Mouse (Mus musculus): ENCODE results near the gene Gimap5. TPM values are rescaled to one million over a fixed set of nuclear protein-coding genes. Genes with fewer than 3 reads are reported as not detected.

Gimap5 gene
- polyA plus RNA-seq, 1 experiment from 2014 or later = 2.0 TPM

- WGBS = 24% methylated on average over 9 of the region's 9 CpGs
These were observed 4.2 kb upstream of the Gimap5 start for GRCm38 (mm10) chr6:48741711-48742206.

GRCm38 (mm10) chr6:48742422-48743351, 3.3 kb upstream of the Gimap5 start:
- Histone ChIP-seq H3K9ac (peak overlapping the region; percentile 72), H3K27ac (replicated peaks) (peak overlapping the region; percentile 18; the same call in 1 of the 2 replicates), H3K4me3 (peak overlapping the region; percentile 49), H3K27me3 (peaks cover 52% of the 10 kb centered on the region), H3K4me2 (peak overlapping the region; percentile 74), H3K4me1 (replicated peaks) (peaks cover 15% of the 10 kb centered on the region), H3K9me3 (no peaks in the 10 kb centered on the region), H3K36me3 (no peaks in the 10 kb centered on the region)
- ATAC-seq (ENCODE audit: low read depth) = peak; percentile 84
- WGBS = 3% methylated on average over 52 of the region's 52 CpGs

More at GRCm38 (mm10) chr6:48741711-48742206, 4.2 kb upstream of the Gimap5 start:
- Histone ChIP-seq H3K4me1 (replicated peaks) (peaks cover 15% of the 10 kb centered on the region), H3K4me2 (peak overlapping the region; percentile 74), H3K4me3 (peak overlapping the region; percentile 49; the same call in 1 of the 2 replicates), H3K9ac (no peak overlapping the region), H3K27me3 (peaks cover 52% of the 10 kb centered on the region), H3K36me3 (no peaks in the 10 kb centered on the region), H3K27ac (replicated peaks) (no peak overlapping the region), H3K9me3 (no peaks in the 10 kb centered on the region)
- ATAC-seq (ENCODE audit: low read depth) = peak; percentile 18; the same call in 1 of the 2 replicates

GRCm38 (mm10) chr6:48745490-48745889, 507 bp upstream of the Gimap5 start:
- Histone ChIP-seq H3K4me2 (no peak overlapping the region), H3K27me3 (peaks cover 48% of the 10 kb centered on the region), H3K4me1 (replicated peaks) (peaks cover 15% of the 10 kb centered on the region), H3K9me3 (no peaks in the 10 kb centered on the region), H3K4me3 (no peak overlapping the region), H3K27ac (replicated peaks) (no peak overlapping the region), H3K9ac (no peak overlapping the region), H3K36me3 (no peaks in the 10 kb centered on the region)
- no peak for ATAC-seq (ENCODE audit: low read depth)
- WGBS = 60% methylated on average over 2 of the region's 2 CpGs

GRCm38 (mm10) chr6:48747091-48747966, 1.3 kb downstream of the Gimap5 start:
- no peak overlapping the region for H3K27ac ChIP-seq (replicated peaks)
- 74% methylated on average over 7 of the region's 7 CpGs for WGBS
- peaks cover 30% of the 10 kb centered on the region for H3K27me3 ChIP-seq
- H3K36me3 ChIP-seq = no peaks in the 10 kb centered on the region
- no peaks in the 10 kb centered on the region for H3K9me3 ChIP-seq
- H3K4me2 ChIP-seq = no peak overlapping the region
- no peak for ATAC-seq (ENCODE audit: low read depth)
- peaks cover 9% of the 10 kb centered on the region for H3K4me1 ChIP-seq (replicated peaks)
- no peak overlapping the region for H3K9ac ChIP-seq
- no peak overlapping the region for H3K4me3 ChIP-seq

- Histone ChIP-seq H3K27me3 (no peaks in the 10 kb centered on the region), H3K9ac (no peak overlapping the region), H3K4me3 (no peak overlapping the region), H3K27ac (replicated peaks) (no peak overlapping the region), H3K36me3 (no peaks in the 10 kb centered on the region), H3K4me2 (no peak overlapping the region), H3K4me1 (replicated peaks) (no peaks in the 10 kb centered on the region), H3K9me3 (peaks cover 7% of the 10 kb centered on the region; the same call in 1 of the 2 replicates)
- peak; percentile 56 for ATAC-seq (ENCODE audit: low read depth)
- 59% methylated on average over 7 of the region's 7 CpGs for WGBS
These were observed 17.7 kb downstream of the Gimap5 start for GRCm38 (mm10) chr6:48763567-48764270.

GRCm38 (mm10) chr6:48764496-48764895, 18.5 kb downstream of the Gimap5 start:
- no peak overlapping the region for H3K4me2 ChIP-seq
- no peak overlapping the region for H3K4me3 ChIP-seq
- H3K27ac ChIP-seq (replicated peaks) = no peak overlapping the region
- ATAC-seq (ENCODE audit: low read depth) = no peak
- no peak overlapping the region for H3K9ac ChIP-seq
- 92% methylated on average over 10 of the region's 10 CpGs for WGBS
- H3K36me3 ChIP-seq = no peaks in the 10 kb centered on the region
- H3K9me3 ChIP-seq = peaks cover 7% of the 10 kb centered on the region; the same call in 1 of the 2 replicates
- H3K27me3 ChIP-seq = no peaks in the 10 kb centered on the region
- no peaks in the 10 kb centered on the region for H3K4me1 ChIP-seq (replicated peaks)

GRCm38 (mm10) chr6:48768178-48768869, 22.3 kb downstream of the Gimap5 start:
- 81% methylated on average over 9 of the region's 9 CpGs for WGBS
- Histone ChIP-seq H3K36me3 (no peaks in the 10 kb centered on the region), H3K4me3 (no peak overlapping the region), H3K9me3 (peaks cover 7% of the 10 kb centered on the region; the same call in 1 of the 2 replicates), H3K4me2 (no peak overlapping the region), H3K27me3 (no peaks in the 10 kb centered on the region), H3K9ac (no peak overlapping the region), H3K4me1 (replicated peaks) (no peaks in the 10 kb centered on the region), H3K27ac (replicated peaks) (no peak overlapping the region)
- ATAC-seq (ENCODE audit: low read depth) = no peak

GRCm38 (mm10) chr6:48768933-48769332, 22.9 kb downstream of the Gimap5 start:
- Histone ChIP-seq H3K27ac (replicated peaks) (no peak overlapping the region), H3K4me1 (replicated peaks) (no peaks in the 10 kb centered on the region), H3K36me3 (no peaks in the 10 kb centered on the region), H3K27me3 (no peaks in the 10 kb centered on the region), H3K9ac (no peak overlapping the region), H3K4me3 (no peak overlapping the region), H3K4me2 (no peak overlapping the region), H3K9me3 (peaks cover 7% of the 10 kb centered on the region; the same call in 1 of the 2 replicates)
- no peak for ATAC-seq (ENCODE audit: low read depth)
- 92% methylated on average over 3 of the region's 3 CpGs for WGBS

- H3K27me3 ChIP-seq = no peaks in the 10 kb centered on the region
- H3K9me3 ChIP-seq = no peaks in the 10 kb centered on the region
- H3K27ac ChIP-seq (replicated peaks) = no peak within 1 kb of the TSS
- no peak within 1 kb of the TSS for H3K4me2 ChIP-seq
- no peak for ATAC-seq (ENCODE audit: low read depth)
- 95% methylated on average over 3 of the region's 3 CpGs for WGBS
- no peaks in the 10 kb centered on the region for H3K36me3 ChIP-seq
- H3K4me1 ChIP-seq (replicated peaks) = no peaks in the 10 kb centered on the region
- H3K4me3 ChIP-seq = no peak within 1 kb of the TSS
- H3K9ac ChIP-seq = no peak within 1 kb of the TSS
These were observed 24.7 kb downstream of the Gimap5 start, which contains the start of gene Gimap3 for GRCm38 (mm10) chr6:48770696-48771095. Gene Gimap3, minus strand, starts transcription at chr6:48770851.

GRCm38 (mm10) chr6:48772030-48772429, 26.0 kb downstream of the Gimap5 start:
- no peaks in the 10 kb centered on the region for H3K27me3 ChIP-seq
- no peaks in the 10 kb centered on the region for H3K9me3 ChIP-seq
- ATAC-seq (ENCODE audit: low read depth) = peak; percentile 43; the same call in 1 of the 2 replicates
- H3K4me2 ChIP-seq = 0 out of 2 replicates have a peak overlapping the region, but pooled peaks have one; percentile 4
- 12% methylated on average over 8 of the region's 8 CpGs for WGBS
- H3K4me3 ChIP-seq = no peak overlapping the region
- no peaks in the 10 kb centered on the region for H3K36me3 ChIP-seq
- H3K9ac ChIP-seq = no peak overlapping the region
- no peak overlapping the region for H3K27ac ChIP-seq (replicated peaks)
- H3K4me1 ChIP-seq (replicated peaks) = no peaks in the 10 kb centered on the region

- no peaks in the 10 kb centered on the region for H3K9me3 ChIP-seq
- H3K4me2 ChIP-seq = no peak overlapping the region
- H3K27ac ChIP-seq (replicated peaks) = no peak overlapping the region
- no peak for ATAC-seq (ENCODE audit: low read depth)
- no peaks in the 10 kb centered on the region for H3K4me1 ChIP-seq (replicated peaks)
- no peak overlapping the region for H3K9ac ChIP-seq
- no peaks in the 10 kb centered on the region for H3K36me3 ChIP-seq
- no peak overlapping the region for H3K4me3 ChIP-seq
- 93% methylated on average over 1 of the region's 1 CpGs for WGBS
- H3K27me3 ChIP-seq = no peaks in the 10 kb centered on the region
These were observed 38.4 kb downstream of the Gimap5 start for GRCm38 (mm10) chr6:48784406-48784805.

Data from neural tube, embryonic 13.5 days (tissue).